Mouse (Mus musculus) forebrain, embryonic 11.5 days (tissue): ENCODE data around the gene Gpx1. TPM values are rescaled to one million over a fixed set of nuclear protein-coding genes. Genes with fewer than 3 reads are reported as not detected.

Experiments used
- ATAC-seq: fragments of 200-750 bp; cut with Nextera tagmentation; replicated peaks from 2 replicates; pipeline ENCODE4 v1.8.0; 2017; ENCODE audit warnings: moderate TSS enrichment; ENCODE audit not compliant: low FRiP score
- DNase-seq: peaks from one replicate; pipeline ENCODE4 v3.0.0-alpha.2; 2017; ENCODE audit warnings: low spot score
- H3K27ac ChIP-seq: fragments of 300-500 bp; sonication (generic); 2 replicates; pipeline ENCODE4 v1.5.1; 2014; ENCODE audit warnings: low read depth, low read length
- H3K27me3 ChIP-seq: fragments of 300-500 bp; sonication (generic); 2 replicates; pipeline ENCODE4 v1.6.1; 2014; ENCODE audit warnings: mild to moderate bottlenecking, low read length, mixed read lengths; ENCODE audit not compliant: control insufficient read depth, insufficient read depth
- H3K36me3 ChIP-seq: fragments of 300-500 bp; sonication (generic); 2 replicates; pipeline ENCODE4 v1.6.1; 2014; ENCODE audit warnings: mild to moderate bottlenecking, low read length, moderate library complexity, mixed read lengths; ENCODE audit not compliant: control insufficient read depth, insufficient read depth
- H3K4me1 ChIP-seq: fragments of 300-500 bp; sonication (generic); replicated peaks from 2 replicates; pipeline ENCODE4 v1.6.1; 2014; ENCODE audit warnings: low read length, mixed read lengths; ENCODE audit not compliant: control insufficient read depth, insufficient read depth
- H3K4me2 ChIP-seq: fragments of 300-500 bp; sonication (generic); 2 replicates; pipeline ENCODE4 v1.6.1; 2014; ENCODE audit warnings: low read depth, mild to moderate bottlenecking, low read length, moderate library complexity, mixed read lengths; ENCODE audit not compliant: severe bottlenecking
- H3K4me3 ChIP-seq: fragments of 300-500 bp; sonication (generic); 2 replicates; pipeline ENCODE4 v1.5.1; 2014; ENCODE audit warnings: low read depth, low read length
- H3K9ac ChIP-seq: fragments of 300-500 bp; sonication (generic); 2 replicates; pipeline ENCODE4 v1.6.1; 2014; ENCODE audit warnings: low read length
- H3K9me3 ChIP-seq: fragments of 300-500 bp; sonication (generic); 2 replicates; pipeline ENCODE4 v1.6.1; 2016; ENCODE audit warnings: low read length, mixed read lengths; ENCODE audit not compliant: control insufficient read depth
- WGBS: fragments of 180-500 bp; shearing (Covaris S2); extraction: QIAGEN DNeasy Blood & Tissue Kit; methylation state at CpG from one replicate; pipeline ENCODE4 v1.1.7; 2014; 5-methylcytosine and 5-hydroxymethylcytosine counted together
- polyA plus RNA-seq: library from polyadenylated mRNA; unstranded; fragments of >200 nt; fragmentation: Nextera tagmentation; extraction: Ambion mirVana; gene quantifications from 2 replicates; pipeline ENCODE4 v1.2.1, GENCODE M21; 2014

Gpx1 gene
- 740 and 778 TPM in 2 replicates for polyA plus RNA-seq

DNA sequence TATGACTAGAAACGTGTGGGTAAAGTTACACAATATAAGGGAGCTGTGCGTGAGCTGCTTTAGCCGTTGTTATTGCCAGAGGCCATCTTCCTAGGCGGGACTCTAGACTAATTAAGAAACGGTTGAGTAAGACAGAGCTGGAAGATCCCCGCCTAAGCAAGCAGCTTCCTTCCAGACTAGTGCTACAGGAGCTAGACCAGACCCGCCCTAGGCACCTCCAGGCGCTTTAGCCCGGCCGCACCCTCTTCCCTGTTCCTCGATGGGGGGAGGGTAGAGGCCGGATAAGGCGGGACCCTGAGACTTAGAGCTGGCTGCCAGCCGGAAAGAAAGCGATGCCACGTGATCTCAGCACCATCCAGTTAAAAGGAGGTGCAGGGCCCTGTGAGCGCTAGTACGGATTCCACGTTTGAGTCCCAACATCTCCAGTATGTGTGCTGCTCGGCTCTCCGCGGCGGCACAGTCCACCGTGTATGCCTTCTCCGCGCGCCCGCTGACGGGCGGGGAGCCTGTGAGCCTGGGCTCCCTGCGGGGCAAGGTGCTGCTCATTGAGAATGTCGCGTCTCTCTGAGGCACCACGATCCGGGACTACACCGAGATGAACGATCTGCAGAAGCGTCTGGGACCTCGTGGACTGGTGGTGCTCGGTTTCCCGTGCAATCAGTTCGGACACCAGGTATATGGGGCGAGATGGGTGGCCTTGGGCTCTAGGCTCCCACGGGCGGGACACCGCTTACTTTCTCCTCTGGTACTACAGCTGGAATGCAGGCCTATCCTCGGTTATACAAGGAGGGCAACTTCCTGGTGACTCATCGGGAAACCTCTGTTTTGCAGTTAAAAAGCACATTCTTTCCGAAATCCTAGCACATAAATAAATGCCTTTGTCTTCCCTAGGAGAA, at the start of gene Gpx1:
Gene Gpx1 (plus strand): TSS at position 18 of the 896 bp plus-strand sequence.
- WGBS = under 1% methylated on average over 49 of the region's 49 CpGs
- no peaks in the 10 kb centered on the region for H3K9me3 ChIP-seq
- DNase-seq = peak; percentile 93
- H3K4me1 ChIP-seq = peaks cover 10% of the 10 kb centered on the region
- H3K4me2 ChIP-seq = peak within 1 kb of the TSS; percentile 86
- H3K36me3 ChIP-seq = peaks cover 4% of the 10 kb centered on the region; the same call in 1 of the 2 replicates
- peak; percentile 97 for ATAC-seq
- peak within 1 kb of the TSS; percentile 79 for H3K4me3 ChIP-seq
- peak within 1 kb of the TSS; percentile 90 for H3K9ac ChIP-seq
- H3K27ac ChIP-seq = peak within 1 kb of the TSS; percentile 88
- H3K27me3 ChIP-seq = no peaks in the 10 kb centered on the region

DNA sequence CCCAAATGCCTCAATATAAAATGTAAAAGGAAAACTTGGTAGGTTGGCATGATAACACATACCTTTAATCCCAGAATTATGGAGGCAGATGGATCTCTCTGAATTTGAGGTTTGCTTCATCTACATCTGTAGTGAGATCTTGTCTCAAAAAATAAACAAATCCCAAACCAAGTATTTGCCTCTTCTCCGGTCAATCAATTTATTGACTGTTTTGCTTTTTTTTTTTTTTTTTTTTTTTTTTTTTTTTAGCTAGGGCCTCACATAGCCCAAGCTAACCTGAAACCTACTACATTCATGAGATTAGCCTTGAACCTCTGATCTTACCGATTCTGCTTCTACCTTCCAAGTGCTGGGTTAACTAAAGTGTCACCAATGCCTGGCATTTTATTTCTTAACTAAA, 49.4 kb upstream of the Gpx1 start:
- Histone ChIP-seq H3K36me3 (no peaks in the 10 kb centered on the region), H3K27me3 (no peaks in the 10 kb centered on the region), H3K9ac (peak overlapping the region; percentile 66), H3K9me3 (no peaks in the 10 kb centered on the region), H3K4me1 (peaks cover 4% of the 10 kb centered on the region; the same call in 1 of the 2 replicates), H3K27ac (0 out of 2 replicates have a peak overlapping the region, but pooled peaks have one; percentile 81), H3K4me3 (peak overlapping the region; percentile 45; the same call in 1 of the 2 replicates), H3K4me2 (peak overlapping the region; percentile 56; the same call in 1 of the 2 replicates)
- 67% methylated on average over 2 of the region's 2 CpGs for WGBS
- no peak for ATAC-seq
- DNase-seq = no peak

DNA sequence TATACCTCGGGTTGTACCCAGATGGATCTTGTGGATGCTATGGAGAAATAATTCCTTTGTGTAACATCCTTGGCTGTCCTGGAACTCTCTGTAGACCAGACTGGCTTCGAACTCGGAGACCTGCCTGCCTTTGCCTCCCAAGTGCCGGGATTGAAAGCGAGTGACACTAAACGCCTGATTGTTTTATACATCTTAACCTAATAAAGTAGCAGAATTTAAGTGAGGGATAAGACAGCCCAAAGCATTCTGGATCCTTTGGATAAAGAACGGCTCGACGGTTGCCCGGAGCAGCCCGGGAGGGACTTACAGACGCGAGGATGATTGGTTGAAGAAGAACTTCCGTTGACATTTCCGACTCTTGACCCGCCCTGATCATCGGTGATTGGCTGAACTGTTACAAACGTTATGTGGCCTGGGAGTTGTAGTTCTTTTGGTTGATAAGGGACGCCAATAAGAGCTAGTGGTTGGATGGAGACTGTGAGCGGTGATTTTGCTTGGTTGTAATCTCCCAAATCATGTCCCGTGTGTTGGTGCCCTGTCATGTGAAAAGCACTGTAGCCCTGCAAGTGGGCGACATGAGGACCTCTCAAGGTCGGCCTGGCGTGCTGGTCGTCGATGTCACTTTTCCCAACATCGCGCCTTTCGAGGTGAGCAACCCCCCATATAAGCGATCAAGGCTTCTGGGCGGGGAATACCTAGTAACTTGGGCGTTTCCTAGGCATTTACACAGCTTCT, 48.5 kb upstream of the Gpx1 start, which contains the start of gene Nicn1:
Gene Nicn1 (plus strand): TSS at position 414 of the 735 bp plus-strand sequence.
- H3K4me1 ChIP-seq = peaks cover 4% of the 10 kb centered on the region; the same call in 1 of the 2 replicates
- H3K27me3 ChIP-seq = no peaks in the 10 kb centered on the region
- DNase-seq (peak; percentile 89), ATAC-seq (peak; percentile 96)
- H3K9me3 ChIP-seq = no peaks in the 10 kb centered on the region
- H3K4me2 ChIP-seq = peak within 1 kb of the TSS; percentile 62
- H3K4me3 ChIP-seq = peak within 1 kb of the TSS; percentile 45
- under 1% methylated on average over 32 of the region's 32 CpGs for whole genome bisulfite sequencing
- no peaks in the 10 kb centered on the region for H3K36me3 ChIP-seq
- peak within 1 kb of the TSS; percentile 66 for H3K9ac ChIP-seq
- peak within 1 kb of the TSS; percentile 81; the same call in 1 of the 2 replicates for H3K27ac ChIP-seq

DNA sequence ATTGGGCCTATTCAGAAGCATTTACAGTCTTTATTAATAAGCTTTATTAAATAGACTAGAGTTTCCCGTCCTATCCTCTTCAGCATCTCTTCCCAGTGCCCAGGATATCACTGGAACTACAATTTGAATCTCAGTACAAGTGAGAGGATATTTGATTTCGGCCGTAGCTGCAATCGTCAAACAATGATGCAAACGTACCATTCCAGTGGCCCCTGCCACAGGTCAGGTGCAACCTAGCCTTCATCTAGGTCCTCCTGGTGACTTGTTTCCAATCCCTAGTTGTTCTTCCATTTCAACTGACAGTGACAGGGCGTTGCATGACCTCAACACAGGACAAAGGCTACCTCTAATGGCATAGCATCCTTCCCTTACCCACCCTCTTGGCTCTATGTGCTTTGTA, 47.9 kb upstream of the Gpx1 start:
- 44% methylated on average over 6 of the region's 6 CpGs for WGBS
- Histone ChIP-seq H3K4me2 (peak overlapping the region; percentile 62), H3K9me3 (no peaks in the 10 kb centered on the region), H3K27ac (no peak overlapping the region), H3K36me3 (no peaks in the 10 kb centered on the region), H3K9ac (peak overlapping the region; percentile 53), H3K4me1 (peaks cover 4% of the 10 kb centered on the region; the same call in 1 of the 2 replicates), H3K27me3 (no peaks in the 10 kb centered on the region), H3K4me3 (peak overlapping the region; percentile 45)
- DNase-seq (no peak), ATAC-seq (no peak; the same call in 1 of the 2 replicates)

DNA sequence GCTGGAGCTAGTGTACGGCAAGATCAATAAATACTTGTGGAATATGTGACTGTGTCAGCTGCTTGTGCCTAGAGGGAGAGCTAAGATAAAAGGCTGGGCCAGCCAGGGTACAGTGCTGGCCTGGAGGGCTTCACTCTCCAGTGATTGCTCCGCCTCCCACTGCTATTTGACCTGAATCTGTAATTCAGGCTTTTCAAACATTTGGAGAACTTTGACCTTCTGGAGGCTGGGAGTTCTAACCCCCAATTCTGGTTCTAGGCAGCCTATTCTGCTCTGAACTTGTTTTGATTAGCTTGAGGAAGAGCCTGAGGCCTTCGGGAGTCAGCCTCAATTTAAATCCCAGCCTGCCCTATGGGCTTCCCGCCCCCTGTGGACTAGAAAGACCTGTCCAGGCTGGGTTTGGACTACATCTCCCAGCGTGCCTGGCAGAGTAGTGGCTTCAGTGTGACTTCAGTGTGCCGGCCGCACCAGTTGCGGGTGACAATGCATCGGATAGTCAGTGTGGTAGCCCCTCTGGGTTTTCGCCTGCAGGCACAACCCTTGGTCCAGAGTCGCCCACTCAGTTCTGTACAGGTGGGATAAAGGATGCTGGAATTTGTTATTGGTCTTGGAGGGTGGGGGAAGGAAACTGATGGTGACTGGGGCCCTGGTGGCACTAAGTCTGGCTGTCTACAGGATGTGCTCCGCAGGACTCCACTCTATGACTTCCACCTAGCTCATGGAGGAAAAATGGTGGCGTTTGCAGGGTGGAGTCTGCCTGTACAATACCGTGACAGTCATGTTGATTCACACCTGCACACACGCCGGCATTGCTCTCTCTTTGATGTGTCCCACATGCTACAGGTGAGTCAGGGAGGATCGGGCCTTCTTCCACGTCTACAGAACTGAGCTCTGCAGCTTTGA, 42.0 kb upstream of the Gpx1 start, which contains the start of gene Amt:
Gene Amt (plus strand): TSS at position 401 of the 903 bp plus-strand sequence.
- Histone ChIP-seq H3K9me3 (no peaks in the 10 kb centered on the region), H3K27me3 (no peaks in the 10 kb centered on the region), H3K9ac (peak within 1 kb of the TSS; percentile 55), H3K4me2 (peak within 1 kb of the TSS; percentile 53), H3K4me1 (peaks cover 10% of the 10 kb centered on the region), H3K27ac (peak within 1 kb of the TSS; percentile 62), H3K4me3 (peak within 1 kb of the TSS; percentile 30), H3K36me3 (no peaks in the 10 kb centered on the region; the same call in 1 of the 2 replicates)
- DNase-seq (peak; percentile 75), ATAC-seq (peak; percentile 86)
- 18% methylated on average over 18 of the region's 18 CpGs for WGBS

DNA sequence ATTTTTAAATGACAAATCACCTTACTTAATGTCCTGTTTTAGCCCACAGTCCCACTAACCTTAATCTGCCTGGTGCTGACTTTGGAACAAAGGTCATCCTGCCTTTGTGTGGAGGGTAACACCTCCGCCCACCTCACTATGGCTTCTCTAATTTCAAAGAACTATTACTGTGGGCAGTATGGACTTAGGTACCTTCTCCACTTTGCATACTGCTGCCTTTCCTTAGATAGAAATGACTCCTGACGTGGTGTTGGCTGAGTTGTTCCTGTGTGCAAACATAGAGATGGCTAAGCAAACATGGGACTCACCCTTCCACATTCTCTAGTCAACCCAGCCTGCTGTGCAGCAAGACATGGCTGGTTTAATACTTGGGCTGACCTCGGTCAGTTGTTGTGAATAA, 36.9 kb upstream of the Gpx1 start:
- Histone ChIP-seq H3K36me3 (no peaks in the 10 kb centered on the region; the same call in 1 of the 2 replicates), H3K4me2 (no peak overlapping the region), H3K27ac (no peak overlapping the region), H3K4me1 (peaks cover 8% of the 10 kb centered on the region; the same call in 1 of the 2 replicates), H3K9me3 (no peaks in the 10 kb centered on the region), H3K9ac (no peak overlapping the region), H3K27me3 (no peaks in the 10 kb centered on the region), H3K4me3 (no peak overlapping the region)
- 85% methylated on average over 3 of the region's 3 CpGs for WGBS
- no peak for DNase-seq
- no peak for ATAC-seq

DNA sequence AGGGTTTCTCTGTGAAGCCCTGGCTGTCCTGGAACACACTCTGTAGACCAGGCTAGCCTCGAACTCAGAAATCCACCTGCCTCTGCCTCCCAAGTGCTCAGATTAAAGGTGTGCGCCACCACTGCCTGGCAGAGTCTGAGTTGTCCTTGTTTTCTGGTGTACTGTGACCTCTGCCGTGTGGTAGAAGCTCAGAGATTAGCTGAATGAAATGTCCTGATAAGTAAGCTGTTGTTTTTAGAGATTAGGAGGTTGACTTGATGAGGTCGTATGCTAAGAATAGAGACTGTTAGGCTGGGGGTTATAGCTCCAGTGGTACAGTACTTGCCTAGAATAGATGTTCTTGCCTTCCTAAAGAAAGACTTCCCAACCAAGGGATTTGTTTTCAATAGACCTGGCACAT, 34.0 kb upstream of the Gpx1 start:
- DNase-seq = no peak
- ATAC-seq = no peak
- H3K36me3 ChIP-seq = no peaks in the 10 kb centered on the region; the same call in 1 of the 2 replicates
- H3K9me3 ChIP-seq = no peaks in the 10 kb centered on the region
- H3K4me1 ChIP-seq = peaks cover 3% of the 10 kb centered on the region; the same call in 1 of the 2 replicates
- peak overlapping the region; percentile 85 for H3K9ac ChIP-seq
- WGBS = 84% methylated on average over 4 of the region's 4 CpGs
- no peak overlapping the region for H3K27ac ChIP-seq
- H3K4me2 ChIP-seq = peak overlapping the region; percentile 90
- no peaks in the 10 kb centered on the region for H3K27me3 ChIP-seq
- peak overlapping the region; percentile 90 for H3K4me3 ChIP-seq
